Mouse (Mus musculus) hindbrain, embryonic 15.5 days (tissue): ENCODE measurements around the gene Vegfc. TPM values are rescaled to one million over a fixed set of nuclear protein-coding genes. Genes with fewer than 3 reads are reported as not detected.

Source experiments
- ATAC-seq: fragments of 200-750 bp; cut with Nextera tagmentation; 2 replicates; pipeline ENCODE4 v1.8.0; 2017; ENCODE audit warnings: low read depth, moderate number of reproducible peaks, moderate TSS enrichment; ENCODE audit not compliant: low FRiP score
- H3K27ac ChIP-seq: fragments of 300-500 bp; sonication (generic); replicated peaks from 2 replicates; pipeline ENCODE4 v1.5.1; 2015; ENCODE audit warnings: mild to moderate bottlenecking, inconsistent platforms
- H3K27me3 ChIP-seq: fragments of 300-500 bp; sonication (generic); 2 replicates; pipeline ENCODE4 v1.6.1; 2015; ENCODE audit warnings: control low read depth, inconsistent platforms
- H3K36me3 ChIP-seq: fragments of 300-500 bp; sonication (generic); 2 replicates; pipeline ENCODE4 v1.6.1; 2015; ENCODE audit warnings: control low read depth, inconsistent platforms
- H3K4me1 ChIP-seq: fragments of 300-500 bp; sonication (generic); replicated peaks from 2 replicates; pipeline ENCODE4 v1.6.1; 2015; ENCODE audit warnings: control low read depth, inconsistent platforms
- H3K4me2 ChIP-seq: fragments of 300-500 bp; sonication (generic); 2 replicates; pipeline ENCODE4 v1.6.1; 2015; ENCODE audit warnings: moderate library complexity, mild to moderate bottlenecking, inconsistent platforms
- H3K4me3 ChIP-seq: fragments of 300-500 bp; sonication (generic); 2 replicates; pipeline ENCODE4 v1.5.1; 2015; ENCODE audit warnings: mild to moderate bottlenecking, inconsistent platforms
- H3K9ac ChIP-seq: fragments of 300-500 bp; sonication (generic); 2 replicates; pipeline ENCODE4 v1.6.1; 2015; ENCODE audit warnings: inconsistent platforms
- H3K9me3 ChIP-seq: fragments of 300-500 bp; sonication (generic); 2 replicates; pipeline ENCODE4 v1.6.1; 2016; ENCODE audit warnings: control low read depth, inconsistent platforms
- WGBS: fragments of 180-500 bp; shearing (Covaris S2); methylation state at CpG from one replicate; pipeline ENCODE4 v1.1.7; 2015; 5-methylcytosine and 5-hydroxymethylcytosine counted together
- polyA plus RNA-seq: library from polyadenylated mRNA; unstranded; fragments of >200 nt; fragmentation: Nextera tagmentation; extraction: Ambion mirVana; gene quantifications from 2 replicates; pipeline ENCODE4 v1.2.1, GENCODE M21; 2015

Vegfc gene
- polyA plus RNA-seq, 1 experiment from 2014 or later, result 5.1 TPM

- 90% methylated on average over 2 of the region's 2 CpGs for WGBS
- Histone ChIP-seq H3K27ac (no peak overlapping the region), H3K27me3 (no peaks in the 10 kb centered on the region), H3K9me3 (no peaks in the 10 kb centered on the region), H3K9ac (no peak overlapping the region), H3K4me3 (no peak overlapping the region), H3K36me3 (no peaks in the 10 kb centered on the region), H3K4me2 (no peak overlapping the region), H3K4me1 (no peaks in the 10 kb centered on the region)
- ATAC-seq, result no peak
Observed at GRCm38 (mm10) chr8:54216250-54216649, 138.8 kb downstream of the Vegfc start.

GRCm38 (mm10) chr8:54228801-54229204 lies 151.4 kb downstream of the Vegfc start:
- ATAC-seq, result no peak
- H3K4me1 ChIP-seq, result no peaks in the 10 kb centered on the region
- WGBS, result 59% methylated on average over 1 of the region's 1 CpGs
- no peak overlapping the region for H3K27ac ChIP-seq
- H3K27me3 ChIP-seq, result no peaks in the 10 kb centered on the region
- no peak overlapping the region for H3K4me2 ChIP-seq
- no peaks in the 10 kb centered on the region for H3K9me3 ChIP-seq
- H3K36me3 ChIP-seq, result no peaks in the 10 kb centered on the region
- H3K9ac ChIP-seq, result no peak overlapping the region
- no peak overlapping the region for H3K4me3 ChIP-seq

GRCm38 (mm10) chr8:54230638-54231037 lies 153.2 kb downstream of the Vegfc start:
- ATAC-seq, result no peak
- H3K4me2 ChIP-seq, result no peak overlapping the region
- H3K4me1 ChIP-seq, result no peaks in the 10 kb centered on the region
- no peak overlapping the region for H3K9ac ChIP-seq
- no peaks in the 10 kb centered on the region for H3K27me3 ChIP-seq
- no peak overlapping the region for H3K27ac ChIP-seq
- no peaks in the 10 kb centered on the region for H3K36me3 ChIP-seq
- H3K4me3 ChIP-seq, result no peak overlapping the region
- no peaks in the 10 kb centered on the region for H3K9me3 ChIP-seq
- 98% methylated on average over 1 of the region's 1 CpGs for WGBS

GRCm38 (mm10) chr8:54233316-54233715 lies 155.9 kb downstream of the Vegfc start:
- no peaks in the 10 kb centered on the region for H3K4me1 ChIP-seq
- H3K27ac ChIP-seq, result no peak overlapping the region
- no peaks in the 10 kb centered on the region for H3K9me3 ChIP-seq
- no peaks in the 10 kb centered on the region for H3K36me3 ChIP-seq
- no peak overlapping the region for H3K9ac ChIP-seq
- no peak for ATAC-seq
- H3K27me3 ChIP-seq, result no peaks in the 10 kb centered on the region
- WGBS, result 89% methylated on average over 6 of the region's 6 CpGs
- no peak overlapping the region for H3K4me2 ChIP-seq
- no peak overlapping the region for H3K4me3 ChIP-seq
